Mouse (Mus musculus): Measurements from ENCODE around the gene Ccnl1.

DNA sequence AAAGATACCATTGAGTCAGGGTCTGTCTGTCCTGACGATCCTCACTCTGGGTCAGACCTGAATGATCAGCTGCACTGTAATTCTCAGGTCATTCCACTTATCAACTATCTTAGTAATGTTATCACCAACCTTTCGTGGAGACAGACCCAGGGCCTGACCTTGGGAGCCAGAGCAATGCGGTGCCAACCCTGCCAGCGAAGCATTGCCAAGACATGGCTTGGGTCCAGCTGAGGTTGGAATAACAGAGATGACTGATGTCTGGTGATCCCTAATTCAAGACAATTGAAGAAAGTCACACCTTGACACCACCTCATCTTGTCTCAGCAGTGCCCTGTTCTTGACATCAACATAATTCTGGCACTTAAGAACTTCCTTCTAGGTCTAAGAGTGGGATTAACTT lies 24.3 kb downstream of the Ccnl1 start:
- TF ChIP-seq POLR2A (IDR thresholded peaks at IDR 0.05; ENCODE audit: extremely low read depth, insufficient read depth, low read length) (no peak), CTCF (IDR thresholded peaks at IDR 0.05; ENCODE audit: extremely low read depth, insufficient read depth, low read length) (no peak)

Measured in cortical plate, adult 2 months (tissue).